Mouse (Mus musculus) naive thymus-derived CD4-positive, alpha-beta T cell, adult 2 months (primary cell): Measurements from ENCODE around the gene Ap1ar.

Experiments used
- DNase-seq: peaks from one replicate; pipeline ENCODE4 v3.0.0-alpha.2; 2011; ENCODE audit warnings: low read depth

The Ap1ar gene

GRCm38 (mm10) chr3:127837154-127837865, at the start of gene Ap1ar:
TSS of gene Ap1ar (minus strand) at chr3:127837523.
- DNase-seq, result peak; percentile 97

GRCm38 (mm10) chr3:127881684-127882083, 44.4 kb upstream of the Ap1ar start:
- DNase-seq, result no peak

GRCm38 (mm10) chr3:127879968-127880367, 42.6 kb upstream of the Ap1ar start:
- DNase-seq, result no peak

GRCm38 (mm10) chr3:127875509-127875908, 38.2 kb upstream of the Ap1ar start:
- peak; percentile 31 for DNase-seq

- no peak for DNase-seq
Measured at GRCm38 (mm10) chr3:127875059-127875458, 37.7 kb upstream of the Ap1ar start.

- DNase-seq, result no peak
Measured at GRCm38 (mm10) chr3:127874254-127874883, 37.0 kb upstream of the Ap1ar start.

- DNase-seq, result no peak
Measured at GRCm38 (mm10) chr3:127871575-127871974, 34.3 kb upstream of the Ap1ar start.

GRCm38 (mm10) chr3:127868880-127869279, 31.6 kb upstream of the Ap1ar start:
- DNase-seq, result no peak

GRCm38 (mm10) chr3:127868046-127868758, 30.9 kb upstream of the Ap1ar start:
- peak; percentile 29 for DNase-seq

- no peak for DNase-seq
Measured at GRCm38 (mm10) chr3:127864242-127864641, 26.9 kb upstream of the Ap1ar start.

- no peak for DNase-seq
Measured at GRCm38 (mm10) chr3:127863571-127863970, 26.2 kb upstream of the Ap1ar start.

- no peak for DNase-seq
Measured at GRCm38 (mm10) chr3:127862479-127862878, 25.2 kb upstream of the Ap1ar start.

- DNase-seq, result no peak
Measured at GRCm38 (mm10) chr3:127861340-127861739, 24.0 kb upstream of the Ap1ar start.

- DNase-seq, result peak; percentile 78
Measured at GRCm38 (mm10) chr3:127853431-127854206, 16.3 kb upstream of the Ap1ar start.

GRCm38 (mm10) chr3:127852722-127853121, 15.4 kb upstream of the Ap1ar start:
- DNase-seq, result no peak

GRCm38 (mm10) chr3:127850776-127851646, 13.7 kb upstream of the Ap1ar start:
- no peak for DNase-seq

- DNase-seq, result no peak
Measured at GRCm38 (mm10) chr3:127849922-127850321, 12.6 kb upstream of the Ap1ar start.

- no peak for DNase-seq
Measured at GRCm38 (mm10) chr3:127848088-127848808, 10.9 kb upstream of the Ap1ar start.

- no peak for DNase-seq
Measured at GRCm38 (mm10) chr3:127843941-127844327, 6.6 kb upstream of the Ap1ar start.

GRCm38 (mm10) chr3:127843324-127843940, 6.1 kb upstream of the Ap1ar start:
- DNase-seq, result no peak
